Mouse (Mus musculus) small intestine, adult 2 months (tissue): ENCODE measurements around the gene Btn2a2. TPM values are rescaled to one million over a fixed set of nuclear protein-coding genes. Genes with fewer than 3 reads are reported as not detected.

ENCODE experiments used
- H3K27ac ChIP-seq: fragments of 200-500 bp; 2 replicates; pipeline ENCODE4 v1.5.1; 2012; ENCODE audit warnings: low read depth, low read length, control low read depth, inconsistent platforms; ENCODE audit not compliant: insufficient read depth
- H3K27me3 ChIP-seq: fragments of 200-500 bp; 2 replicates; pipeline ENCODE4 v1.6.1; 2012; ENCODE audit warnings: mild to moderate bottlenecking, moderate library complexity, low read length, inconsistent platforms; ENCODE audit not compliant: control insufficient read depth, insufficient read depth
- H3K36me3 ChIP-seq: fragments of 200-500 bp; 2 replicates; pipeline ENCODE4 v1.6.1; 2012; ENCODE audit warnings: mild to moderate bottlenecking, low read length, control low read depth, inconsistent platforms; ENCODE audit not compliant: control insufficient read depth, insufficient read depth
- H3K4me1 ChIP-seq: fragments of 200-500 bp; 2 replicates; pipeline ENCODE4 v1.6.1; 2012; ENCODE audit warnings: low read length, inconsistent platforms, mixed read lengths; ENCODE audit not compliant: control insufficient read depth, insufficient read depth, insufficient read length
- H3K4me3 ChIP-seq: fragments of 200-500 bp; 2 replicates; pipeline ENCODE4 v1.5.1; 2012; ENCODE audit warnings: low read depth, mild to moderate bottlenecking, control low read depth, inconsistent platforms, low read length, moderate library complexity
- CTCF ChIP-seq: fragments of 200-500 bp; IDR thresholded peaks from 2 replicates; pipeline ENCODE4 v1.5.1; 2012; ENCODE audit warnings: low read depth, mild to moderate bottlenecking, control low read depth, inconsistent platforms, low read length, moderate library complexity, mixed read lengths; ENCODE audit not compliant: insufficient replicate concordance, insufficient read length; ENCODE audit errors: extremely low read depth
- POLR2A ChIP-seq: fragments of 200-500 bp; IDR thresholded peaks from 2 replicates; pipeline ENCODE4 v1.6.1; 2012; ENCODE audit warnings: low read depth, mild to moderate bottlenecking, control low read depth, inconsistent platforms, low read length, moderate library complexity
- WGBS: fragments of 180-500 bp; shearing (Covaris S2); methylation state at CpG from one replicate; pipeline ENCODE4 v1.1.7; 2018; 5-methylcytosine and 5-hydroxymethylcytosine counted together
- polyA plus RNA-seq: library from polyadenylated mRNA; depleted of rRNA; stranded (reverse); fragments of >200 nt; gene quantifications from 2 replicates; pipeline ENCODE4 v1.2.3, GENCODE M21; 2012

The Btn2a2 gene
- polyA plus RNA-seq, 1 experiment: not detected

DNA sequence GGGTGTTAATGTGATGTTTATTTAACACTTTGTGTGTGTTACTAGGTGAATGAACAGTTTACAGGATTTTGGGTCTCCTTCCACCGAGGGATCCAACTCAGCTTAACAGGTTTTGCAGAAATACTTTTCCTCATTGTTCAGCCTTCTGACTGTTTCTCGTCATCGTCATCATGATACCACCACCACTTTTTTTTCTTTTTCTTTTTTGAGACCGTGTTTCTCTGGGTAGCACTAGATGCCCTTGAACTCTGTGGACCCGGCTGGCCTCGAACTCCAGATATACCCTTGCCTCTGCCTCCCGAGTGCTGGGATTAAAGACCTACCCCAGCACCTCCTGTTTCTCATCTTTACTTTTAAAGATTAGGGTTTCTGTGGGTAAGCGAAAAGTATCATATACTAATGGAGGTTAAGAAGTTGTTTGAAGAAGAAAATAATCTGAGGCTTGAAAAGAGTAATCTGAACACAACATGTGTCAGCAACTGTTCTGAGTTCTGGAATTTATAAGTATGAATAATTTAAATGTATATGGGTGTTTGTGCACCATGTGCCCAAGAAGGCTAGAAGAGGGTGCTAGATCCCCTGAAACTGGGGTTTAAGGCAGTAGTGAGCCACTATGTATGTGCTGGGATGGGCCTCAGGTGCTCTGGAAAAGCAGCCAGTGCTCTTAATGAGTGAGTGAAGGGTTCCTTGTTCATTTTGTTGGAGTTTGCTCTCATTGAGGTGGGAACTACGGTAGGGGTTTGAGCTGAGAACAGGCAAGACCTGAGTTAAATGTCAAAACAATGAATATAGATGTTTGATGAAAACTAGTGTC is 43.8 kb upstream of the Btn2a2 start:
- Histone ChIP-seq H3K27me3 (no peaks in the 10 kb centered on the region), H3K4me1 (peaks cover 5% of the 10 kb centered on the region; the same call in 1 of the 2 replicates), H3K27ac (peak overlapping the region; percentile 99; the same call in 1 of the 2 replicates), H3K4me3 (no peak overlapping the region), H3K36me3 (no peaks in the 10 kb centered on the region)
- WGBS: 12% methylated on average over 9 of the region's 9 CpGs
- TF ChIP-seq POLR2A (no peak), CTCF (no peak)

GRCm38 (mm10) chr13:23530901-23531875 is 42.5 kb upstream of the Btn2a2 start, which contains the start of gene Hist1h4h:
Gene Hist1h4h, plus strand, starts transcription at chr13:23531050.
- peaks cover 4% of the 10 kb centered on the region; the same call in 1 of the 2 replicates for H3K4me1 ChIP-seq
- under 1% methylated on average over 63 of the region's 70 CpGs for WGBS
- H3K27me3 ChIP-seq: no peaks in the 10 kb centered on the region
- TF ChIP-seq CTCF (no peak), POLR2A (peak; percentile 89)
- H3K4me3 ChIP-seq: peak within 1 kb of the TSS; percentile 66
- no peaks in the 10 kb centered on the region for H3K36me3 ChIP-seq
- H3K27ac ChIP-seq: peak within 1 kb of the TSS; percentile 99

DNA sequence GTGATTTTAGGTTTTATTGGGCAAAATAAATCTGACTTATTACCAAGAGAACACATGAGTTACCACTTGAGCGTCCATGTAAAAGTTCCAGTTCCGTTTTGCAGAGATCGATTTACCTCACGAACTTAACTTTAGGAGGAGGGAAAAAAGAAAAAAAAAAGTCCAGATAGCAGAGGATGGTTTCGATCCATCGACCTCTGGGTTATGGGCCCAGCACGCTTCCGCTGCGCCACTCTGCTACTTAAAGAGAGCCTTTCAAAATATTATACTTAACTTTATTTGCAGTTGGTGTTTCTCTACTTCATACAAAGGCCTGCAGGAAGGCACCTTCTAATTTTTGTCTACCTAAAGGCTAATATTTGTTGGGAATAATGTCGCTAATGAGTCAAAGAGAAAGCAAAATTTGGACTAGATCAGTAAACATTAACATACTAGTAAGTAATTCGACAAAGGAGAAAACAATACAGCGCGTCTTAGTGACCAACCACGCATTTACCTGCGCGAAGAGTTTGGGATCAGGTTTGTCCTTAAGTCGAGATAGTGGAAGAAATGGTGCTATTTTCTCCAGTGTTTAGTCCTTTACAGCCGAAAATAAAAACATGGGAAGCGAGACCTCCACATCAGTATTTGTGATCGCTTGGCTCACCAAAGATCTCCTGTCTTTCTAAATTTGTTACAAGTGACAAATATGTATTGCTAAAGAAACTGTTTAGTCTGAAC is 41.7 kb upstream of the Btn2a2 start:
- Histone ChIP-seq H3K36me3 (no peaks in the 10 kb centered on the region), H3K4me1 (peaks cover 4% of the 10 kb centered on the region; the same call in 1 of the 2 replicates), H3K27me3 (no peaks in the 10 kb centered on the region), H3K4me3 (peak overlapping the region; percentile 66), H3K27ac (peak overlapping the region; percentile 99)
- under 1% methylated on average over 20 of the region's 20 CpGs for WGBS
- TF ChIP-seq POLR2A: no peak
- TF ChIP-seq CTCF: no peak

DNA sequence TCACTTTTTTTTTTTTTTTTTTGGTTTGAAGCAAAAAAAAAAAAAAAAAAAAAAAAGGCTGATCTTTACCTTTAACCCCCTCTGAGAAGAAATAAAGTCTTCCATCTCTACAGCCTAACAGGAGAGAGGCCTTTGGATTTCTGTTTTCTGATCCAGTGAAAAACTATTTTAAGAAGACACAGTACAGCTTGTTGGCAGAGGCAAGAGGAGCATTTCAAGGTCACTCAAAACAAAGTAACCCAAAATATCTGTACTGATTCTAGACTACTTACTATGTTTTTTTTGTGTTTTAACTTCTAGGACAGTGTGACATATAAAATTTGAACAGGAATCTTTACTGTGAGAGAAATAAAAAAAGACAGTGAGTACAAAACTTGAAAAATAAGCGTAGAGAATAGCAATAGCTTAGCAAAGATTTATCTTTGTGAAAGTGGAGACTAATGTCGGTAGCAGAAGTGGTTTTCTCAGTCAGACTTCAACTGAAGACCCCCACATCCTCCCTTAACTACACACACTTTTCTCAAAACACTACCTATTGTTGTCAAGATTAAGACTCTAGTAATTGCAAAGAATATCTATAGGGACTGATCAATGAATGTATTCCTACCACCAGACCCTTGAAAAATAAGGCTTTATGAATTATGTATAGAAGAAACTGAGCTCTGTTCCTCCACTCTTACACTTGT is 41.0 kb upstream of the Btn2a2 start:
- TF ChIP-seq POLR2A: no peak
- no peak for TF ChIP-seq CTCF
- WGBS: 21% methylated on average over 2 of the region's 2 CpGs
- Histone ChIP-seq H3K4me3 (no peak overlapping the region), H3K36me3 (no peaks in the 10 kb centered on the region), H3K27ac (no peak overlapping the region), H3K4me1 (peaks cover 3% of the 10 kb centered on the region; the same call in 1 of the 2 replicates), H3K27me3 (no peaks in the 10 kb centered on the region)

- no peaks in the 10 kb centered on the region for H3K27me3 ChIP-seq
- TF ChIP-seq CTCF (no peak), POLR2A (no peak)
- no peaks in the 10 kb centered on the region; the same call in 1 of the 2 replicates for H3K4me1 ChIP-seq
- WGBS: 89% methylated on average over 5 of the region's 5 CpGs
- no peaks in the 10 kb centered on the region for H3K36me3 ChIP-seq
- H3K27ac ChIP-seq: no peak overlapping the region
- no peak overlapping the region for H3K4me3 ChIP-seq
Measured at GRCm38 (mm10) chr13:23529005-23529404, 40.3 kb upstream of the Btn2a2 start.

DNA sequence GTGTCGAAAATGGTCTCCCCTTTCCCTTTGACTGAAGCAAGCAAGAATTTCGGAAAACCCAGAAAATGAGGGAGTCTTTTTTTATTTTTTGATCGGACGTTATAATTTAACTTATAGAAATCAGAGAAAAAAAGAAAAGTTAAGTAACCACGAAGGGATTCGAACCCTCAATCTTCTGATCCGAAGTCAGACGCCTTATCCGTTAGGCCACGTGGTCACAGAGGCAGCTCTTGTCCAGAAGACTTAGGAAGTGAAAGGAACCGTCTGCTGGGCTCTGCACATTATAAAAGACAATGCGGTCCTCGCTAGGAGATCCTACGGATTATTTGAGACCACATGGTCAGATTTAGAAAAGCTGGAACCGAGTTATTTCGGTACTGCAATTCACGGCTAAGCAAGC is 37.7 kb upstream of the Btn2a2 start:
- H3K4me3 ChIP-seq: no peak overlapping the region
- 2% methylated on average over 17 of the region's 17 CpGs for WGBS
- TF ChIP-seq POLR2A (no peak), CTCF (no peak)
- H3K4me1 ChIP-seq: no peaks in the 10 kb centered on the region
- H3K27me3 ChIP-seq: no peaks in the 10 kb centered on the region
- H3K27ac ChIP-seq: no peak overlapping the region
- no peaks in the 10 kb centered on the region for H3K36me3 ChIP-seq
